Mouse (Mus musculus) spleen, postnatal 36 days (tissue): ENCODE data around the gene Tmprss7.
A peak's percentile ranks its signal among the peaks of the same experiment; 100 is the strongest.

Experiments used
- DNase-seq, 2 experiments: peaks; one replicate each; pipeline ENCODE4 v3.0.0; 2022; ENCODE audit warnings: low spot score in 2 of 2, mixed read lengths in 1 of 2

The Tmprss7 gene

DNA sequence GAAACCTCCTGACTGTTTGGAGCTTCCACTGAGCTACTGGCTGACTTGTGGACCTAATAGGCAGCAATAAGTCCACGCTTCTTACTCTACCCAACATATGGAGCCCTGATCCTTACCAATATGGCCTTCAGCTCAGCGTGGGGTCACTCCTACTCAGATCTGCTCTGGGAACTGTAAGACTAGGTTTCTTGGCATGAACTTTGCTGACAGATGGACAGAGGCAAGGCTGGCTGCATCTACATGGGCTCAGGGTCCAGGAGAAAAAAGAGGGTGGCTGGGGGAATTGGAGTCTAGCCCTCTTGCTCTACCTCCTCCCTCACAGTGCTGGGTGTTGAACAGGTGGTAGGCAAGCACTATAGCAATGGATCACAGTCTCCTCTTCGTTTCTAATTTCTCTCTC is 6.6 kb downstream of the Tmprss7 start:
- DNase-seq: no peak

DNA sequence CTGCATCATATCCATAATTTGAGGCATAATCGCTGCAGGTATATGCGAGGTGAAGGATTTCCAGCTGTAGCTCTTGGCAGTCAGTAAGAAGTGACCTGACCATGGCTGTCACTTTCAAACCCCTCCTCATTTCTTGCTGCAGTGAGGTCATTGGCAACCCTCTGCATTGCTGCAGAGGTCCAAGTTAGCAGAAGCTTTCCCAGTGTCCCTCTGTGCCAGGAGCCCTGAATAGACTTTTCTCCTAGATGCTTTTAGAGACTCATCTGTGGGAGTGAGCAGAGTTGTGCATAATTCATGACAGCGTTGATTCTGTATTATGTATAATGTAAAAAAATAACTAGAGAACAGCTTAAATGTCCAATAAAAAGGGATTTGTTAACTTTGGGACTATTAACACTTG is 8.2 kb downstream of the Tmprss7 start:
- DNase-seq: no peak

DNA sequence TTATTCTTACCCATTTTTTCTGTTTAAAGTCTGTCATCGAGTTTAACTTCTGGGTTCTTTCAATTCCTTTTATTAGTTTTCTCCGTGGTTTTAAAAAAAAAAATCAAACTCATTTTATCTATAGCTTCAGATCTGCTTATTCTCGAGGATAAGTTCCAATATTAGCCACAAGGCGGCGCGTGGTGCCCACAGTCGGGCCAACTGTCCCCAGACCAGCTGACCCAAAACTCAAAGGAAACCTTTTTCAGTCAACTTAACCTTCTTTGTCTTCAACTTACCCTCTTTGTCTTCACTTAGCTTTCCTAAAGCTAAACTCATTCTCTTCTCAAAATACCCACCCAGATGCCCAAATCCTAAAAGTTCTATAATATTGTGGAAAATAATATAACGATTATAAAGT is 8.6 kb downstream of the Tmprss7 start:
- DNase-seq: peak; percentile 9

DNA sequence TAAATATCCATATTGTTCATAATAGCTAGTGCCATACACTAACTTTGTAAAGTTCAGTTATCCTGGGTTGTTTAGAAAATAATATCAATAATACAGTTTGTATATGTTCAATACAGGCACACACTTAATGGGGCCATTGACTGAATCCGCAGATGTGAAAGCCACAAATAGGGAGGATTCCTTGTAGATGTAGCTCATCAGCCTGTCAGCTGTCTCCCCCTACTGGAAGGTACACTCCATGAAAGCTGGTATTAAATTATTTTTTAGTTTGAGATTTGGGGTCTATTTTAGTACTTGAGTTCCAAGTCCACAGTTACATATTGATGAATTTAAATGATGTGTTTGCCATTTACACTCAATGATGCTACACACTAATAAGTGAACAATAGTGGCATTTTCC is 17.0 kb downstream of the Tmprss7 start:
- DNase-seq: no peak

DNA sequence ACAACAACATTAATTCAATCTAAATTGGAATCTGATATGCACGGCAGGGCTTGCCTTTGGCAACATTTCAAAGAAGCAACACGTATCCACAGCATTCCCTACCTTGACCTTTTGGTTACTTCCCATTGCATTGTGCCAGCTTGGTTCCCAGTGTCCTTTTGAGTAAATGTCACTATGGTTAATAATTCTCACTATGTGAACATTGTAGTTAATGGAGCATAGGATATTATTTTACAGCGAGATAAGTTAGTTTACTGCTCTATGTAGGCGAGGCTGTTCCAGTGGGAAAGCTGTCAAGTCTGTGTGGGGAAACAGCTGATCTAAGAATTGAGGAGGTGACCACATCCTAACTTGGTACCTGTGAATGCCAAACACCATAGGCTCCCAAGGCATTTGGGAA is 23.5 kb downstream of the Tmprss7 start:
- DNase-seq: no peak

DNA sequence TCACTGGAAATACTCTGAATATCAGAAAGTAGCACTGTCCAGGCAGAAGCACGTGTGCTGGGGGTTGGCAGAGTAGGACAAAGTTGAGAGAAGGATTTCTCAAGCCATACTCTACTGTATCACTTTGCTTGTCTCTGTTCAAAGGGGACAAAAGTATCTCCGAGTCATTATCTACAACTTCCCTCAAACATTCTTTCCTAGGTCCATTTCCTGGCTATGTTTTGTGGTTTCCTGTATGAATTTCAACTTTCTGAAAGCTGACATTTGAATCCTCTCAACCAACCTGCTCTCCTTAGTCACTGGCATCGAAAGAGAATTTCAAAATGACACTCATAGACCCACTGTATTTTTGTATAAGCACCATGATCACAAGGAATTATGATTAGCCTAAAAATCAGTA is 25.3 kb downstream of the Tmprss7 start:
- no peak for DNase-seq

DNA sequence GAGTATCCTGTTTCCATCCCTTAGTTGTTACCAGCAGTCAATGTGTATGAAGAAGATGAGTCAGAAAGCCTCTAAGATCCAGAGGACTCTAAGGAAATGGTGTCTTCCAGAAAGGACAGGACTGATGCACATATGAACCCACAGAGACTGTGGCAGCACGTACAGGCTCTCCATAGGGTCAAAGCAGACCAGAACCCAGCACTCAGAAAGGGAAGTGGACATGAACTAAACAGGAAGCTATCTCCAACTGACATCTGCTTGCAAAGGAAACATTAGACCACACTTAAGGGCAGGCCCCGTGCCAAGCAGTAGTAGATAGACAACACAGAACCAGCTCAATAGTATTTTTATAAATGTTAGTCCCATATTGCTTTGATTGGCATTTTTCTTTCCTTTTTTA is 27.3 kb downstream of the Tmprss7 start:
- peak; percentile 21 to 34 for DNase-seq

DNA sequence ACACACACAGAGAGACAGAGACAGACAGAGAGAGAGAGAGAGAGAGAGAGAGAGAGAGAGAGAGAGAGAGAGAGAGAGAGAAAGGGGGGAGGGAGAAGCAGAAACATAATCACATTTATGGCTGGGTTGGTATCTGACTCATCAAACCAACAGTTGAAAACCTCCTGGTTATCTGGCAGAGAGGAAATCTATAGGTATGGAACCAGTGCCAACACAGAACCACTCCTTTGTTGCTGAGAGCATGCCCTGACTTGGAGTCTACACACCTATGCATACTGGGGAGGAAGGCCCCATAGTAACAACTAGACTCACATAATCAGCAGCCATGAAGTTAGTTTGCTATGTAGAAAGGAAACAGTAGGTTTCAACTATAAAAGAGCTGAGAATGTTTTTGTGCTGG is 31.1 kb downstream of the Tmprss7 start:
- DNase-seq: no peak

DNA sequence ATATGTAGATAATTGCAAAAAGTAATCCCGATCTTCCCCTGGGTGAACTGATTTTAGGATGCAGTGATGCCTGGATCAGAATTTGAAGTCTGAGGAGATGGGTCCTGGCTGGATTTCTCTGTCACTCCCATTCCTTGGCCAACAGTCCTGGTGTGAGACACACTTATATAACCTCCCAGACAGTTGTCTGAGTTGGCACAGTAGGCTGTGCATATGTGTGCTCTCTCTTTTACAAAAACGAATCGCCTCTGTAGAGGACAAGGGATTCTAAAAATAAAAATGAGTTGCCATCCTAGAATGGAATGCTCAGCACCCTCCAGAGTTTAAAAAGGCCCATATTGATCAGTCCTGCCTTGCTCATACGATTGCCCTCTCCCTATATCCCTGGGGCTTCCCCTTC is 33.9 kb downstream of the Tmprss7 start:
- DNase-seq: no peak

DNA sequence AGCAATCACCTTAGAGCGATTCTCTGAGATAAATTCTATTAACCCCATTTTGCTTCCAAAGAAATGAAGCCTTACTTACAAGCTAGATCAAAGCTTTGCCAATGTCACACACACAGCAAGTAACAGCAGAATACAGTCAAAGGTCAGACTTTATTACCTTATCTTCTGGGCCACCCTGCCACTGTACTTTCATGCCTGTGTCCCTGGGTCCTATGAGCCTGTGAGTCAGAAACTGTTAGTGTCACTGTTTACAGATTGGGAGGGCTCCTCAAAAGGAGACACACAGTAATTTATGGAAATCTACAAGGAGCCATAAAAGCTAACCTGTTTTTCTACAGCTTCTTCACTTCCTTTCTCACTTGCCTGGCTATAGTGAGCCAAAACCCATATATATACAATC is 35.2 kb downstream of the Tmprss7 start:
- DNase-seq: no peak

DNA sequence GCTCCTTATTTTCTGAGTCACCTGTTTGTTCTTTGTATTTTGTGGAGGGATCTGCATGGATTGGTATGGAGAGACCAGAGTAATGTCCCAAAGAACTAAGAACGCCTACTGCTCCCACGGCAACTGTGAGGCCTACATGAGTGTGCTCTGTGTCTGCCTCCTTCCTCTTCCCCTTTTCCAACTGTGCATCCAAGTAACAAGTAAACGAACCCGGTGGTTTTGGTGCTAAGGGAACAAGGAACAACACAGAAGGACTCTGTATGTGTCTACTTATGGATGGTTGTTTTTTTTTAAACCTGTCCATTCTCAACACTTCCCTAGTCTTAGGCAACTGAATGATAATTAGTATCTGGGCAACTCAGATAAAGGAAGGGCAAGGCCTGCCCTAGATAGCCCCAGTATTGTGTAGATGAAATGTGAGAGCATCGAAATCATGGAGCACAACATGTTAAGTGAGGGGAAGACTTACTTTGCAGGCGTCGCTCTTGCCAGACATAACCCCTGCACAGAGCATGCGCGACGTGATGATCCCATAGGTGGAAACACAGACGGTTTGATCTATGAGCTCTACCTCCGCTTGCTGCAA is 35.8 kb downstream of the Tmprss7 start:
- no peak for DNase-seq

DNA sequence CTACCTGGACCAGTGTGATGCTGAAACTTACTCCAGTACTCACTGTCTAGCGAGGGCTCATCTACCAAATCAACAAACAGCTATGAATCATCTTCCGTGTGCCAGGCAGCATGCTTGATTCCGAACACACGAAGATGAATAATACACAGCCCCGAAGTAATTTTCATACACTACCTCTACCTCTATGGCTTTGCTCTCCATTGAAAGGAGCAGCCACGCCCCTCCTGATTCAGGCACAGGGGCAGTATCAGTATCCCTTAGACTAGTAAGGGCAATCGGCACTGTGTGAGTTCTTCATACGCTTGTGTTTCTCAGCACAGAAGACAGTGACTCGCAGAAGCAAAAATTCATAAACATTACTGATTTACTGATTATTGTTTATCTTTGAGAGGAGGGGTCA is 39.0 kb downstream of the Tmprss7 start:
- DNase-seq: no peak

DNA sequence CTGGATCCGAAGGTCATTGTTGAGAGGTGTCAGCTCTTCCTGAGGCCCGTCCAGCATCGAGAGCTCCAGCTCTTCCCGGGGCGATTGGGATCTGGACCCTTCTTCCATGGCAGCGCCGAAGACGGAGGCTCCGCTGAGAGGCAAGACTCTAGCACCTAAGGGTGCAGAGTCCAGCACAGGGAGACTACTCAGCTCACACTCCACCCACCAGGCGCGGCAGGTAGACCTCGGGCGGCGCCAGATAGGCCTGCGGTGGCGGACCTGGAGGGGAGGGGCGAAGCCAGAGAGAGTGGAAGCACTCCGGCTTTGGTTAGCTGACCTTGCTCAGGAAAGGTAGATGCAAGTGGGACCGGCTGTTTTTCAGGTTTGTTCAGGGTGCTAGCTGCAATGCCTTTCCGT is 39.5 kb downstream of the Tmprss7 start, which contains the start of gene BC016579:
Gene BC016579 (minus strand): TSS at position 135 of the 399 bp plus-strand sequence.
- DNase-seq: no peak

DNA sequence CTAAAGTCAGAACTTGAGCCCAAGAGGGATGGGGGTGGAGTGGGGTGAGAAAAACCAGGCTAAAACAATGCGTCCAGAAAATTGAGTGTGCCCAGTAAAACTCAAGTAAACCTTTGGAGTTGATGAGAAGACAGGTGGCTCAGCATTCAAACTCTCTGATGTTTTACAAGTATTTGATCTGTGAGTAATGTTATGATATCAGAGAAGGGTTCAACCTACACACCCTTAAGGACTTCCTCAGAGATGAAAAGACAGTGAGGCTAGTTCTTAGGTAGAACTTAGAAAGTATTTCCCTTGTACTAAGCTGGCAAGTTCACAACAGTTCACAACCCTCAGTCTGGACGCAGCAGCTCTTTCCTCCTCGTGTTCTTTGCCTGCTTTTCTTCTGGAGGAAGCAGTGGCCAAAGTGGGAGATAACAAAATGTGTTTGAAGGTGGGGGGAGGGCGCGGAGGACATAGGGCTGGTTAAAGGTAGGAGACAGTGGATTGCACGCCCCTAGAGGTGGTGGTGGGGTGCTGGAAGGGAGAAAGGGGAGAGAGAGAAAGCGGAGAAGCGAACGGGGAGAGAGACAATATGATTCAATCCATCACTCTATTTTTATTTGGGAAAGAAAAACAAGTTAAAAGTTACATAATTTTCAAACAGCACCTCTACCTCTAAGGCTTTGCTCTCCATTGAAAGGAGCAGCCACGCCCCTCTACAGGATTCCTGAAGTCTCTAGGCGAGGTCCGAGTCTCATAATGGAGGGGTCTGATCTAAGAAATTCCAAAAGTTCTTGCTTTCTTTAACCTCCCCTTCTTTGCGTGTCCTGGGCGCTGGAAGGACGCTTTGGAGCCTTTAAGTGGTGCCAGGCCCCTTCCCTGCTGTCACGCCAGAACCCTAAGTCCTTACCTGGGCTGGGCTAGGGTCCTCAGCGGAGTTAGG is 40.2 kb downstream of the Tmprss7 start:
- no peak for DNase-seq

DNA sequence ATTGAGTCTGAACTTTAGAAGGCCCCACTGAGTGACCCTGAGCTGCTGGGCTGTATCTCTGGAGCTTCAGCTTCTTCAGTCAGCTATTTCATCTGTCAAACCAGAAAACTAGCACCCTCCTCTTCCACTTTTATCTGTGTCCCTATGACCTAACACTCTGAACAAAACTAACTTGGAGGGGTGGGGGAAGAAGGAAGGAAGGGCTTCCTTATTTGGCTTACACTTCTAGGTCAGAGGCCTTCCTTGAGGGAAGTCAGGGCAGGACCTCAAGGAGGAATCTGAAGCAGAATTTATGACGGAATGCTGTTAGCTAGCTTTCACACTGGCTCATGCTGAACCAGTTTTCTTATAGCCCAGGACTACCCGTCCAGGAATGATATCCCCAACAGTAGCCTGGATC is 42.0 kb downstream of the Tmprss7 start:
- no peak for DNase-seq

DNA sequence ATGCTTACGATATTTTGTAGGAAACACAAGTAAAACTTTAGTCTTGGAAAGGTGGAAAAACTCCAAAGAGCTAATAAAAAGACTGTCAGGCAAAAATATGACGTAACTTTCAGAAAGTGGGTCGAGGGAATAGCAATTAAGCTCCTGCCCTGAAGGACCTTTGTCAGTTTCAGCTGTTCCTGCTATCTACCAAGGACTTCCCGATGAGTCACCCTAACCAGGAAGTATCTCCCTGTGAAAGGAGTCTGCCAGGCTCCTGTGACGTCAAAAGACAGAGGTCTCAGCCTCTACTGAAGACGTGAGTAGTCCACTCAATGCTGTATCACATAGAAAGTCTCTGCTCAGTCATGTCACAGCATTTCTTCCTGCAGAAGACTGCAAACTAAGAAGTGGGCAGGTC is 49.1 kb downstream of the Tmprss7 start:
- DNase-seq: no peak

DNA sequence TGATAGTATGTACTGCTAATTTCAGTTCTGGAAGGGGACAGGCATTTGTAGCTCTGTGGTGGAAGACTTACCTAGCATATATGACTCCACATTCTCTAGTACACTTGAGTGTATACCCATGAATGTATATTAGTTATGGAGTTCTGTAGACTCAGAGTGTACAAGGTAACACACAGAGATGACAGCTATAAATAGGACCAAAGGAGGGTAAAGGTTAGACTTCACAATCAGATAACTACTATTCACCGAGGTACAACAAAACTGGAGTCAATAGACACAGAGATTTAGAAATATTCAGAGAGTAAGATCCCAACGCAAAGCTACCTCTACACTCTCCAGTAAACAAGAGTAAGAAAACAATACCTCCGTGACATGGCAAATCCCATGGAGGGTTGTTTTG is 49.5 kb downstream of the Tmprss7 start:
- no peak for DNase-seq

DNA sequence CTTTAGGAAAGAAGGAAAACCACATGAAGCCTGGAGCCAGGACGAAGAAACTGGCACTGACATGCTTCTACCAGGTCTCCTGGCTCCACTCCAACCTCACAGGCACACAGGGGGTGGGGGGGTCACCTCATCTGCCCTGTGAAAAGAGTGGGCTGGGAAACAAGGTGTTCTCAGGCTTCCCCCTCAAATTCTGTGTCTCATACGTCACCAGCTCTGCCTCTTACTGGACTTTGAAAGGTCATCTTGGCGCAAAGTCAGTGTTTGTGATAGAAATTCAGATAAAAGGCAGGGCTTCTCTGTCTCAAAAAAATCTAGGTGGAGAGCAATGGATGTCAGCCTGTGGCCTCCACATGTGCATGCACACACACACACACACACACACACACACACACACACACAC is 52.2 kb downstream of the Tmprss7 start:
- no peak for DNase-seq

DNA sequence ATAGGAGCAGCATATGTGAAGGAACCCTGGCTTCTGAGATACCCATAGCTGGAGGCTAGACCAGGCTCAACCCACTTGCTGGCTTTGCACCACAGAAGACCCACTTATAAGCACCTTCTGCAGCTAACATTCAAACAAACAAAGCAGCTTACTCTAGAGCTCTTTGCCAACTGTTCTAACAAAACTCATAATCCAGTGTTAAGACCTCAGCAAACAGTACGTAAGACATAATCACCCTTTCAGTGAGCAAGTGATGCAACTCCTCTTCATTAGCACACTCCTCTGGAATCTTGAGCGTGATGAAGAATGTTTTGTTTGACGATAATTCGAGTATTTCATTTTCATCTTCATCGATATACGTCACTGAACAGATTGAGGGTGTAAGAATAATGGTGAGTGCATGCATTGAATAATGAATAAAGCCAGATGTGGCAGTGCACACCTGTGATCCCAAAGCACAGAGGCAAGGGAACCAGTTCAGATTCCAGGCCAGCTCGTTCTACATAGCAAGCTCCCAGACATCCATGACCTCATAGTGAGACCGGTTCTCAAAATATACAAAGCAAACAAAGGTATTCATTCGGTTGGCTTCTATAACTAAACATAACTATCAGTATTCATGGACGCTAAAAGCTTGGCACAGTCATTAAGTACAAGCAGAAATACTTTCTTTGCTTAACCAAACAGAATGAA is 53.2 kb downstream of the Tmprss7 start:
- no peak for DNase-seq

DNA sequence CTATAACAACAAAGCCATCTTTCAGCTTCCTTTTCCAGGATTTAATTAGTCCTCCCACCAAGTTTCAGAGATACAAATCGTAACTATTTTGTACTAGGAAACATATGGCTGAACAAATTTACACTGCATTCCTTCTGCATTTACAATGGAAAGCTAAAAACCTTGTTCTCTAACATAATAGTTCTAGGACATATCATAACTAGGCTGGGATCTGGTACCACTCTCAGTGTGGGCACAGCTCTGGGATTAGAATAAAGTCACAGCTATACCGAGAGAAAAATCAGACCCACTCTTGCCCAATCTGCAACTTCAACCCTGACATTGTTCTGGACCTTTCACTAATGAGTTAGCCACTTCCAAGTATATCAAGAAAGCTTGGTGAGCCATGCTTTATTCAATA is 57.6 kb downstream of the Tmprss7 start:
- DNase-seq: no peak

DNA sequence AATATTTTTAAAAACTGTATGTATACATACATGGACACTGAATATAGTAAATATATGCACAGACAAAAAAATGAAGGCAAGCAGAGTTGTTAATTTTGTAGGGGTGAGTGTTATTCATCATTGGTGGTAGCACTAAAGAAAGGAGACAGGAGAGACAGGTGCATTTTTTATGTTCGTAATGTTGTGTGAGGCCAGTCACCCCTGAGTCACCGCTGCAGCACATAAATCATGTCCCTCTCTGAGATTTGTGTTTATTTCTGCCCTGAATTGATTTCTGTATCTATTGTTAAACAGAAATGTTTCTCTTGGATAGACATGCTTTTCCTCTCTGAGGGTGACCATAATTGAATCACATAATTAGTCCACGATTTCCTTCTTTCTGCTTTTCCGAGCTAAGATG is 61.0 kb downstream of the Tmprss7 start:
- DNase-seq: no peak

DNA sequence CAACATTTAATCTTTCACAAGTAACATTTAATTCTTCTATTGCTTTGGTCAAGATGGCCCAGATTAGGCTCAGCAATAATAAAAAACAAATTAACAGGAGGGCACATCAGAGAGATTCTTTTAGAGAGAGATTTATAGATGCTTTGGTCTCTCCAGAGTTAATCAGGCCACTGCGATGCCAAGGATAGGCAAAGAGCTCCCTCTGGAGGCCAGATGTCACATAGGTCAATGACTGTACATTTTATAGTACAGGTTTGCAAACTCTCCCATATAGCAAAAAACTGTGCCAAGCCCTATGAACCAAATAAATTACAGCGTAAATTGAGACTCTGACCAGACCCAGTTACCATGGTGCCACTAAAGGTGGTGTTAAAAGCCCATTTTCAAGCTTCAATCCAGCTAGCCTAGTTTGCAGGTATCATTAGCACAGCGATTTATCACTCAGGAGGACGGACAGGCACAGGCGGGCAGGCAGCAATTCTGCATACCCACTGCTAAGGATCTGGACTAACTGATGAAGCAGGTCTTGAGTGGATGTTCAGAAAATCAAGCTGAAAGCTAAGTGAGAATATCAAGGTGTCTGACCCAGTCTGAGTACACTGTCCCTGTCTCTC is 63.0 kb downstream of the Tmprss7 start:
- peak; percentile 50 to 63 for DNase-seq
